Mouse (Mus musculus): ENCODE data around the gene Colgalt1. TPM values are rescaled to one million over a fixed set of nuclear protein-coding genes. Genes with fewer than 3 reads are reported as not detected.
A peak's percentile ranks its signal among the peaks of the same experiment; 100 is the strongest.

Gene Colgalt1
- total RNA-seq (2012; rRNA removed) = 37.8 and 50.9 TPM in 2 replicates
- 100 to 1,000 TPM in 1 of 2 experiments, 10 to 100 TPM in 1; 59.0 to 102 TPM for polyA plus RNA-seq (2012; ENCODE audit: insufficient read depth in 1 of 2, insufficient read length in 2 of 2, low read depth in 1 of 2, low replicate concordance in 2 of 2, missing spikeins in 1 of 2)

DNA sequence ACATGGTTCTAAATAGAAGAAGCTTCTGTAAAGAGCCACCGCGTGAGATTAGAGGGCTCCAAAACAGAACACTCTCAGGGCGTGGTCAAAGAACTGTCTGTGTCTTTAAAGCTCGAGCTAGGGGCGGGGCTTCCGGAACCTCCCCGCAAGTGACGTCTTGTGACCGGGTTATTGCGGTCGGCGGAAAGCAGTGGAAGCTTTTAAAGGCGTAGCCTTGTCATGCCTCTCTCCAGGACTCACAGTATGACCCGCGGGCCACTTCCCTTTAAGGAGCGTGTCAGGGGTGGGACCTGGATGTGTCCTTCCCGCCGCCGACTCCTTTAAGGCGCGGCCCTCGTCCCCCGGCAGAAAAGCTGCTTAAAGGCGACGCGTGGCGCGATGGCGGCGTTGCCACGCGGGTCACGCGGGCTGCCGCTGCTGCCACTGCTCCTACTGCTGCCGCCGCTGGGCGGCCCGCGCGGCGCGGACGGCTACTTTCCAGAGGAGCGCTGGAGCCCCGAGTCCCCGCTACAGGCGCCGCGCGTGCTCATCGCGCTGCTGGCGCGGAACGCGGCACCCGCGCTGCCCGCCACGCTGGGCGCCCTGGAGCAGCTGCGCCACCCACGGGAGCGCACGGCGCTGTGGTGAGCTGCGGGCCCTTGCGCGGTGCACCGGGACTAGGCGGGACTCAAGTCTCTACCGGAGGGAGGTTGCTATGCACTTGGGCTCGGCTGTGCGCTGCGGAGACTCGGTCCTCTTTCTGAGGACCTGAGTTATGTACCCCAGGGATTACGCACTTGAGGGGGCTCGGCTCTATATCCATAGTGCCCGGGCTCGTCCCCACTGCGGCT, at the start of gene Colgalt1:
Colgalt1 (plus strand) TSS at position 177 of the 830 bp plus-strand sequence.
- peaks cover 19% of the 10 kb centered on the region for H3K79me2 ChIP-seq (ENCODE audit: control insufficient read depth, insufficient read depth, low read length, poor library complexity)
- H3K27me3 ChIP-seq (ENCODE audit: control insufficient read depth in 1 of 2, insufficient read depth in 2 of 2, low read length in 2 of 2) = no peaks in the 10 kb centered on the region
- H3K4me3 ChIP-seq (ENCODE audit: control insufficient read depth in 1 of 2, insufficient read depth in 1 of 2, low read depth in 2 of 2, low read length in 2 of 2) = peak within 1 kb of the TSS; percentile 81 to 93
- H3K9ac ChIP-seq (ENCODE audit: control insufficient read depth, low read depth, low read length, poor library complexity, severe bottlenecking) = peak within 1 kb of the TSS; percentile 86
- H3K9me3 ChIP-seq (replicated peaks; ENCODE audit: insufficient read depth, low read length) = no peaks in the 10 kb centered on the region
- H3K36me3 ChIP-seq (ENCODE audit: control insufficient read depth in 1 of 2, insufficient read depth in 2 of 2, low read length in 2 of 2) = peaks cover 0 to 5% of the 10 kb centered on the region in 2 experiments; a peak in 2 of 4 replicates
- DNase-seq (ENCODE audit: low read depth, low spot score) = peak; percentile 99
- peak within 1 kb of the TSS; percentile 64 for H3K27ac ChIP-seq (ENCODE audit: control insufficient read depth, low read depth, low read length)
- peaks cover 6 to 11% of the 10 kb centered on the region in 2 experiments; a peak in 2 of 4 replicates for H3K4me1 ChIP-seq (ENCODE audit: control insufficient read depth in 1 of 2, insufficient read depth in 2 of 2, low read length in 2 of 2)
- peak in 1 of 2 experiments; percentile 69; a peak in 1 of 4 replicates for TF ChIP-seq USF2 (IDR thresholded peaks at IDR 0.05; ENCODE audit: borderline replicate concordance in 1 of 2, insufficient read depth in 1 of 2, low read depth in 1 of 2, low read length in 2 of 2)
- TF ChIP-seq MXI1 (IDR thresholded peaks at IDR 0.05; ENCODE audit: low read depth, low read length) = peak; percentile 86
- TF ChIP-seq MAFK (IDR thresholded peaks at IDR 0.05; ENCODE audit: borderline replicate concordance, low read depth, low read length) = no peak
- TF ChIP-seq SMC3 (IDR thresholded peaks at IDR 0.05; ENCODE audit: low read depth, low read length) = no peak
- no peak for TF ChIP-seq ZNF384 (IDR thresholded peaks at IDR 0.05; ENCODE audit: low read depth, low read length)
- no peak for TF ChIP-seq CTCF (IDR thresholded peaks at IDR 0.05 in 2 of 3, conservative IDR thresholded peaks at IDR 0.05 in 1 of 3; ENCODE audit: control insufficient read depth in 1 of 3, insufficient read depth in 1 of 3, low read depth in 2 of 3, low read length in 3 of 3, poor library complexity in 1 of 3, severe bottlenecking in 1 of 3)
- TF ChIP-seq ZKSCAN1 (IDR thresholded peaks at IDR 0.05; ENCODE audit: low read depth, low read length) = no peak
- no peak for TF ChIP-seq MEF2A (IDR thresholded peaks at IDR 0.05; ENCODE audit: extremely low read depth, insufficient replicate concordance, low read depth, low read length, poor library complexity, severe bottlenecking)
- peak; percentile 72 to 78 for TF ChIP-seq POLR2A (IDR thresholded peaks at IDR 0.05; ENCODE audit: control insufficient read depth in 1 of 2, insufficient read depth in 1 of 2, low read depth in 1 of 2, low read length in 2 of 2, poor library complexity in 1 of 2)
- TF ChIP-seq ETS1 (IDR thresholded peaks at IDR 0.05; ENCODE audit: low read depth, low read length) = 0 out of 2 replicates have a peak, but pooled peaks have one; percentile 9
- TF ChIP-seq MYC (IDR thresholded peaks at IDR 0.05; ENCODE audit: low read depth, low read length) = peak; percentile 79; the same call in 1 of the 2 replicates
- no peak for TF ChIP-seq UBTF (IDR thresholded peaks at IDR 0.05; ENCODE audit: borderline replicate concordance, insufficient read depth, low read depth, low read length)
- TF ChIP-seq POLR2AphosphoS5 (IDR thresholded peaks at IDR 0.05; ENCODE audit: borderline replicate concordance, low read depth, low read length) = no peak
- 0 out of 2 replicates have a peak, but pooled peaks have one; percentile 62 for TF ChIP-seq ZMIZ1 (IDR thresholded peaks at IDR 0.05; ENCODE audit: low read depth, low read length)
- TF ChIP-seq KAT2A (conservative IDR thresholded peaks at IDR 0.05; ENCODE audit: low read depth, low read length) = no peak
- no peak for TF ChIP-seq RCOR1 (IDR thresholded peaks at IDR 0.05; ENCODE audit: low read depth, low read length)
- TF ChIP-seq MAZ (IDR thresholded peaks at IDR 0.05; ENCODE audit: low read depth, low read length) = peak; percentile 55; the same call in 1 of the 2 replicates
- peak; percentile 86 for TF ChIP-seq ELF1 (IDR thresholded peaks at IDR 0.05; ENCODE audit: low read depth, low read length)
- peak; percentile 34; the same call in 1 of the 2 replicates for TF ChIP-seq NRF1 (IDR thresholded peaks at IDR 0.05; ENCODE audit: insufficient read depth, low read depth, low read length, poor library complexity, severe bottlenecking)
- 0 out of 2 replicates have a peak, but pooled peaks have one; percentile 24 for TF ChIP-seq E2F4 (IDR thresholded peaks at IDR 0.05; ENCODE audit: borderline replicate concordance, low read depth, low read length)
- peak; percentile 87 for TF ChIP-seq HCFC1 (IDR thresholded peaks at IDR 0.05; ENCODE audit: low read depth, low read length)
- TF ChIP-seq MYB (IDR thresholded peaks at IDR 0.05; ENCODE audit: low read depth, low read length) = no peak
- TF ChIP-seq EP300 (IDR thresholded peaks at IDR 0.05; ENCODE audit: low read depth in 1 of 2, low read length in 2 of 2) = no peak
- no peak for TF ChIP-seq GABPA (IDR thresholded peaks at IDR 0.05; ENCODE audit: low read depth, low read length)
- peak; percentile 70 for TF ChIP-seq NELFE (IDR thresholded peaks at IDR 0.05; ENCODE audit: low read depth, low read length)
- TF ChIP-seq CHD1 (IDR thresholded peaks at IDR 0.05; ENCODE audit: low read depth, low read length) = no peak
- peak; percentile 83; the same call in 1 of the 2 replicates for TF ChIP-seq MAX (IDR thresholded peaks at IDR 0.05; ENCODE audit: low read length)
- no peak for TF ChIP-seq TCF12 (IDR thresholded peaks at IDR 0.05; ENCODE audit: low read depth, low read length)
- TF ChIP-seq TAL1 (IDR thresholded peaks at IDR 0.05; ENCODE audit: low read length) = no peak
- no peak for TF ChIP-seq ZC3H11A (IDR thresholded peaks at IDR 0.05; ENCODE audit: low read depth, low read length)
- no peak for TF ChIP-seq POLR2AphosphoS2 (IDR thresholded peaks at IDR 0.05; ENCODE audit: low read length)
- no peak for TF ChIP-seq JUND (IDR thresholded peaks at IDR 0.05; ENCODE audit: low read depth, low read length)
- TF ChIP-seq RAD21 (IDR thresholded peaks at IDR 0.05; ENCODE audit: low read depth, low read length) = no peak
- TF ChIP-seq TBP (IDR thresholded peaks at IDR 0.05; ENCODE audit: low read depth, low read length) = peak; percentile 86
